Mouse (Mus musculus) hindbrain, embryonic 15.5 days (tissue): ENCODE data around the gene Gli1. TPM values are rescaled to one million over a fixed set of nuclear protein-coding genes. Genes with fewer than 3 reads are reported as not detected.

Source experiments
- ATAC-seq: fragments of 200-750 bp; cut with Nextera tagmentation; 2 replicates; pipeline ENCODE4 v1.8.0; 2017; ENCODE audit warnings: low read depth, moderate number of reproducible peaks, moderate TSS enrichment; ENCODE audit not compliant: low FRiP score
- H3K27ac ChIP-seq: fragments of 300-500 bp; sonication (generic); replicated peaks from 2 replicates; pipeline ENCODE4 v1.5.1; 2015; ENCODE audit warnings: mild to moderate bottlenecking, inconsistent platforms
- H3K27me3 ChIP-seq: fragments of 300-500 bp; sonication (generic); 2 replicates; pipeline ENCODE4 v1.6.1; 2015; ENCODE audit warnings: control low read depth, inconsistent platforms
- H3K36me3 ChIP-seq: fragments of 300-500 bp; sonication (generic); 2 replicates; pipeline ENCODE4 v1.6.1; 2015; ENCODE audit warnings: control low read depth, inconsistent platforms
- H3K4me1 ChIP-seq: fragments of 300-500 bp; sonication (generic); replicated peaks from 2 replicates; pipeline ENCODE4 v1.6.1; 2015; ENCODE audit warnings: control low read depth, inconsistent platforms
- H3K4me2 ChIP-seq: fragments of 300-500 bp; sonication (generic); 2 replicates; pipeline ENCODE4 v1.6.1; 2015; ENCODE audit warnings: moderate library complexity, mild to moderate bottlenecking, inconsistent platforms
- H3K4me3 ChIP-seq: fragments of 300-500 bp; sonication (generic); 2 replicates; pipeline ENCODE4 v1.5.1; 2015; ENCODE audit warnings: mild to moderate bottlenecking, inconsistent platforms
- H3K9ac ChIP-seq: fragments of 300-500 bp; sonication (generic); 2 replicates; pipeline ENCODE4 v1.6.1; 2015; ENCODE audit warnings: inconsistent platforms
- H3K9me3 ChIP-seq: fragments of 300-500 bp; sonication (generic); 2 replicates; pipeline ENCODE4 v1.6.1; 2016; ENCODE audit warnings: control low read depth, inconsistent platforms
- WGBS: fragments of 180-500 bp; shearing (Covaris S2); methylation state at CpG from one replicate; pipeline ENCODE4 v1.1.7; 2015; 5-methylcytosine and 5-hydroxymethylcytosine counted together
- polyA plus RNA-seq: library from polyadenylated mRNA; unstranded; fragments of >200 nt; fragmentation: Nextera tagmentation; extraction: Ambion mirVana; gene quantifications from 2 replicates; pipeline ENCODE4 v1.2.1, GENCODE M21; 2015

Gene Gli1
- polyA plus RNA-seq, 1 experiment from 2014 or later = 2.0 TPM

DNA sequence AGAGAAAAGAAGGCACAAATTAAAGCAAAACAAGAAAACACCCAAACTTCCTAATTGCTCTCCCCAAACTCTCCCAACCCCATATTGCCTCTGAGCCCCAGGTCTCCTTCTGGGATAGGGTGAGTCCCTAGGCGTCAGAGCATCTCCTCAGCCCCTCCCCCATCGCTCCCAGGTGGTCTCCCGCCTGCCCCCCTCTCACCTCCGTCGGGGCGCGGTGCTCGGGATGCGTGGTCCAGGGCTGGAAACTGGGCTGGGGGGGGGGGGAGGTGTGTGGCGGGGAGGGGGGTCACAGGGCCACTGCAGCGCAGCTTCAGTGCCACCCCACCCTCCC lies 449 bp downstream of the Gli1 start:
- no peaks in the 10 kb centered on the region for H3K36me3 ChIP-seq
- peak overlapping the region; percentile 36 for H3K4me3 ChIP-seq
- H3K4me1 ChIP-seq = peaks cover 34% of the 10 kb centered on the region
- H3K27ac ChIP-seq = no peak overlapping the region
- peaks cover 38% of the 10 kb centered on the region for H3K27me3 ChIP-seq
- H3K4me2 ChIP-seq = peak overlapping the region; percentile 66
- ATAC-seq = no peak
- H3K9ac ChIP-seq = no peak overlapping the region
- H3K9me3 ChIP-seq = no peaks in the 10 kb centered on the region
- WGBS = 0% methylated on average over 9 of the region's 11 CpGs

DNA sequence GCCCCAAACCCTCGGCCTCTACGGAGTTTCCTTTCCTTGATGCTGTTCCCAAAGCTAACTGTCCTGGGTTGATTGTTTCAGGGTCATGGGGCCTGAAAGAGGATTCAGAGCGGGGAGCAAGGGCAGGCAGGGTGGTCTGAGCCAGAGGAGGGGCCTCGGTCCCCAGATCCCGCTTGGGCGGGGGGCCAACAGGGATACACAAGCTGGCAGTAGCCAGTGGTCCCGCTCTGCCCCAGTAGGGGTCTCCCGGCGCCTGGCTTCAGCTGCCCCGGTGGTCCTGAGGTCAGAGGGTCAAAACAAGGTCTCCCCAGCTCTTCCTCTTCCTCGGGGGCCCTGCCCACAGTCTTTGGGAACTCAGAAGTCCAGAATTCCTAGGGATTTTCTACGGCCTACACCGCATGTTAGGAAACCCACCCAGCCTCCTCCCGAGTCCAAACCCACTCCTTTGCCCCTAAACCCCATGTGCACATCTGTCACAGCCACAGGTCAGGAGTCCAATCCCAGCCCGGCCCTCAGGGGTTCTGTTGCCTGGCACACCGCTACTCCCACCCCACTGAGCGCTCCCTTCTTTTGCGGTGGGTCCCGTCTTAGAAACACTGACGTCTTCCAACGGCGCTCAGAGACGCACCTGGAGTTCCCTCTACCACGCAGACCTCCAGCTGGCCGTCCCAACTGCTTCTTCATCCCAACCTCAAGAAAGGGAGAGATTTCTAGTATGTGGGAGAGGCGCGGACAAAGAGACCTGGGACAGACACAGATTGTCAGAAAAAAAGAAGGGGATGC lies 1.0 kb downstream of the Gli1 start:
- WGBS = under 1% methylated on average over 27 of the region's 27 CpGs
- ATAC-seq = no peak
- Histone ChIP-seq H3K4me1 (peaks cover 34% of the 10 kb centered on the region), H3K4me2 (peak overlapping the region; percentile 66), H3K9me3 (no peaks in the 10 kb centered on the region), H3K27me3 (peaks cover 38% of the 10 kb centered on the region), H3K36me3 (no peaks in the 10 kb centered on the region), H3K4me3 (peak overlapping the region; percentile 36), H3K9ac (no peak overlapping the region), H3K27ac (0 out of 2 replicates have a peak overlapping the region, but pooled peaks have one; percentile 28)

DNA sequence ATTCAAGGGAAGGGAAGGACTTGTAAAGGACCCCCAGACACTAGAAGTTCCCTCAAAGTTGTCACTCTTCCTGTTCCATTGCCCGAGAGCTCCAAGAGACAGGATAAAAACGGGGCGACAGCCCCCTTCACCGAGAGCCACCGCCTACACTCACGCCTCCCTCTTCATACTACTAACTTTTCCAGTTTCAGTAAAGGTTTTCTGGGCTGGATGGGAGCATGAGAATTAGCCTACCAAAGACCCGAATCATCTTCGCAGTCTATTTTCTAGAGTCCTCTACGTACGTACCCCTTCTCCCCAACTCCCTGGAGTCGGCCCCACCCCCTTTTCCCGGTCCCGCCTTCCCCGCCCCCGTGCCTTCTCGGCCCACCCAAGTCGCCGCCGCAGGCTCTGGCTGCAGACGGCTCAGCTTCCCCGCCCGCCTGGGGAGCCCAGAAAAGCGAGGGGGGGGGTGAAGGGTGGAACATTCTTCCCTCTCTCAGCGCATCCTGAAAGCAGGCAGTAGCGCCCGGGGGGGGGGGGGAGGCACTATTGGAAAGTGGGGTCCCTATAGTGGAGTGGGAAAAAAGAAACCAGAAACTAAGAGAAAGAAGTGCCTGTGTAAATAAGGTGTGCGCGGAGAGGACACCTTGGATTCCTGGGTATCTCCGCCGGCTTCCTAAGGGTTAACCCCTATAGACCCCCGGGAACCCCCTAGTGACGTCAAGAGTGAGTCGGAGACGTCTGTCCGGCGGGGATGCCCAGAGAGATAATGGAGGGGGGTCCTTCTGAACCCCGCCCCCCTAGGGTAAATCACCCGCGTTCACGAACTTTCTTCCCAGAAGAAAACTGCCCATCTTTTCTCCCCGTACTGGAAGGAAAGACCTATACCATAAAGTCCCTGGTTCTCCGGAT lies 1.8 kb downstream of the Gli1 start:
- Histone ChIP-seq H3K27me3 (peaks cover 38% of the 10 kb centered on the region), H3K9ac (no peak overlapping the region), H3K4me1 (peaks cover 34% of the 10 kb centered on the region), H3K27ac (peak overlapping the region; percentile 66), H3K36me3 (no peaks in the 10 kb centered on the region), H3K4me3 (peak overlapping the region; percentile 36), H3K9me3 (no peaks in the 10 kb centered on the region), H3K4me2 (peak overlapping the region; percentile 66)
- no peak for ATAC-seq
- under 1% methylated on average over 40 of the region's 42 CpGs for WGBS

DNA sequence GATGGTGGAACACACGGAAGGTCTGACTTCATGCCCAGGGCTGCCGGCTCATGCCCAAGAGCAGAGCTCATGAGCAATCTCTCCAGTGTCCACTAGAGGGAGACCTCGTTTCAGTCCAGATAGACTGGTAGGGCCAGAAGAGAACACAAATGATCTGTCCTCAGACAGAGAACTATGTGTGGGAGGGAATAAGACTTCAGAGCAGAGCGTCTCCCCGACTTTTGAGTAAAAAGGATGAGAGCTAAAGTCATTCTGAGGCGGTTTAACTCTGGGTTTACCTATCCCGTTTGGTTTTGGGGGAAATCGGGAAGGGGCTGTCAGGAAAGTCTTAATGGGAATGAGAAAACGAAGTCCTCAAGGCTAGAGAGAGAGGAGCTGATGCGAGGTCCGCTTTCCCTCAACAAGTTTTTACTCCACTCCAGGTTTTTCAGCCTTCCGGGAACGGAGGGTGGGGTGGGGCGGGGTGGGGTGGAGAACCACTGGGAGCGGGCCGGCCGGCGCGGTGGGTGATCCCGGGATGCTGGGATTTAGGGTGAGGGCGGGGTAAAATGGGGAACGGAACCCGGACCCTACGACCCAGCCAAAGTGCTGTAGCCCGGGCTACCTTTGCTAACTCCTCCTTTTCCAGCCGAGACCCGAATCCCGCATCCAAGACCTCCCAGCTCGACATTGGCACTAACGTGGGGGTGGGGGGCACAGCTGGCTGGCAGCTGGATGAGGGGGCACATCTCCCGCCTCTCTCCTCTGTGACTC lies 2.7 kb downstream of the Gli1 start:
- Histone ChIP-seq H3K36me3 (no peaks in the 10 kb centered on the region), H3K4me3 (peak overlapping the region; percentile 36), H3K9me3 (no peaks in the 10 kb centered on the region), H3K9ac (no peak overlapping the region), H3K27me3 (peaks cover 38% of the 10 kb centered on the region), H3K4me1 (peaks cover 34% of the 10 kb centered on the region), H3K4me2 (peak overlapping the region; percentile 66), H3K27ac (peak overlapping the region; percentile 66)
- peak; percentile 83 for ATAC-seq
- under 1% methylated on average over 31 of the region's 31 CpGs for WGBS

DNA sequence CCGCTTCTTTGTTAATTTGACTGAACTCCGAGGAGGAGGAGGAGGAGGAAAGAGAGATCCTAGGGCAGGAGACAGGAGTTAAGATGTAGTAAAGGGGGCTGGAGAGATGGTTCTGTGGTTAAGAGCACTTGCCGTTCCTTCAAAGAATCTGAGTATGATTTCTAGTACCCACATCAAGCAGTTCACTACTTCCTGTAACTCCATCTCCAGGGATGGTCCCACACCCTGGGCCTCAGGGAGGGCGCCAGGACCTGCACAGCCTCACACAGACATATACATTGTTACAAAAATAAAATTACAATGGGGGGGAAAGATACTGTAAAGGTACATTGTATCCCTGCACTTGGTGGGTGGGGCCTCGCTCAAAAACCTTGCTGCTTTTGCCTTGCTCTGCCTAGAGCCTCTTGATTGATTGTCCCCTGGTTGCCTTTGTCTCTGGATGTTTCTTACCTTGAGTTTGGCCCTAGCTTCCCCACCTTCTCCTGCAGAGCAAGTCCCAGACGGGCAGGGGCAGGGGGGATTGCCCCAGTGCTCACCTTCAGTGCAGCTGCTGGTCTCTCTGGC lies 4.2 kb downstream of the Gli1 start:
- H3K9ac ChIP-seq = no peak overlapping the region
- no peaks in the 10 kb centered on the region for H3K36me3 ChIP-seq
- no peak for ATAC-seq
- no peak overlapping the region for H3K27ac ChIP-seq
- 77% methylated on average over 6 of the region's 6 CpGs for WGBS
- no peak overlapping the region for H3K4me2 ChIP-seq
- H3K27me3 ChIP-seq = peaks cover 34% of the 10 kb centered on the region
- no peaks in the 10 kb centered on the region for H3K9me3 ChIP-seq
- H3K4me3 ChIP-seq = no peak overlapping the region
- peaks cover 34% of the 10 kb centered on the region for H3K4me1 ChIP-seq

DNA sequence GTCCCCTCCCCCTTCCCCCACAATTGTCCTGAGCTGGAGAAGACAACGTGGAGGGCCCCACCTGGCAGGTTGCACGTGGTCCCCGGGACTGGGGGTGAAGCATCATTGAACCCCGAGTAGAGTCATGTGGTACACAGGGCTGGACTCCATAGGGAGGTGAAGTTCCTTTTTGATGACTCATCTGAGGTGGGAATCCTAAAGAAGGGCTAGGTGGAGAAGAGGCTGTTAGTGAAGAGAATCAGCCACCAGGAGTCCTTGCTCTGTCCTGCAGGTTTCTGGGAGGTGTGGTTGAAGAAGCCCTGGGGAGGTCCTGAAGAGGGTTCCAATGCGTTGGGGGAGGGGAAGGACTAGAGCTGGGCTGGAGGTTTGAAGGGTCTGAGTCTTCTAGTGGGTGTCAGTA lies 4.8 kb downstream of the Gli1 start:
- no peaks in the 10 kb centered on the region for H3K36me3 ChIP-seq
- no peak for ATAC-seq
- H3K4me2 ChIP-seq = no peak overlapping the region
- peaks cover 31% of the 10 kb centered on the region for H3K27me3 ChIP-seq
- WGBS = 70% methylated on average over 5 of the region's 5 CpGs
- no peak overlapping the region for H3K27ac ChIP-seq
- H3K9me3 ChIP-seq = no peaks in the 10 kb centered on the region
- H3K4me3 ChIP-seq = no peak overlapping the region
- H3K9ac ChIP-seq = no peak overlapping the region
- peaks cover 27% of the 10 kb centered on the region for H3K4me1 ChIP-seq

DNA sequence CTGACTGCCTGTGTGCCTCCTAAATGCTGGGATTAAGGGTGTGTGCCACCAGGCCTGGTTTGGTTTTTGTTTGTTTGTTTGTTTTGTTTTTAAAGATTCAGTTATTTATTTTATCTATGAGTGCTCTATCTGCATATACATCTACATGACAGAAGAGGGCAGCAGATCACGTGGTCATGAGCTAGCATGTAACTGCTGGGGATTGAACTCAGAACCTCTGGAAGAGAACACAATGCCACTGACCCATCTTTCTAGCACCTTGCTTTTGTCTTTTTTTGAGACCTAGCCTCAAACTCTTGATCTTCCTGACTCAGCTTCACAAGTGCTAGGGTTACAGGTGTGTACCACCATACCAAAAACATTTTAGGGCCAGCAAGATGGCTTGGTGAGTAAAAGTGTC lies 6.5 kb downstream of the Gli1 start:
- no peak overlapping the region for H3K27ac ChIP-seq
- 58% methylated on average over 1 of the region's 1 CpGs for WGBS
- peaks cover 20% of the 10 kb centered on the region for H3K27me3 ChIP-seq

DNA sequence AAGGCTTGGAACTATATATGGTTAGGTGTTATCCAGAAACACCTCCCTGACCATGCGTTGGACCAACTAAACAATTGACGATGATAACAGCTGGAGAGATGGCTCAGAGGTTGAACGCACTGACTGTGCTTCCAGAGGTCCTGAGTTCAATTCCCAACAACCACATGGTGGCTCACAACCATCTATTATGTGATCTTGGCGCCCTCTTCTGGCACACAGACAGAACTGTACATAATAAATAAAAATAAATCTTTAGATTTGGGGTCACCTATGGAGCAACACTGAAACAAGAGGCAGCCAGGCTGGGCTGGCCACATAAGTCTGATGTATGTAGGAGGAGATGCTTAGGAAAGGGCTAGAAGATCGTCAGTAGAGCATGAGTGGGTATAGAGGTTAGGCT lies 8.6 kb downstream of the Gli1 start:
- Histone ChIP-seq H3K4me1 (no peaks in the 10 kb centered on the region), H3K4me3 (no peak overlapping the region), H3K9ac (no peak overlapping the region), H3K9me3 (no peaks in the 10 kb centered on the region), H3K27me3 (peaks cover 29% of the 10 kb centered on the region), H3K27ac (no peak overlapping the region), H3K4me2 (no peak overlapping the region), H3K36me3 (no peaks in the 10 kb centered on the region)
- ATAC-seq = no peak
- 67% methylated on average over 5 of the region's 5 CpGs for WGBS

More for the DNA sequence above, 6.5 kb downstream of the Gli1 start:
- no peaks in the 10 kb centered on the region for H3K9me3 ChIP-seq
- H3K9ac ChIP-seq = no peak overlapping the region
- ATAC-seq = no peak
- H3K4me2 ChIP-seq = no peak overlapping the region
- H3K36me3 ChIP-seq = no peaks in the 10 kb centered on the region
- H3K4me1 ChIP-seq = peaks cover 14% of the 10 kb centered on the region
- no peak overlapping the region for H3K4me3 ChIP-seq

DNA sequence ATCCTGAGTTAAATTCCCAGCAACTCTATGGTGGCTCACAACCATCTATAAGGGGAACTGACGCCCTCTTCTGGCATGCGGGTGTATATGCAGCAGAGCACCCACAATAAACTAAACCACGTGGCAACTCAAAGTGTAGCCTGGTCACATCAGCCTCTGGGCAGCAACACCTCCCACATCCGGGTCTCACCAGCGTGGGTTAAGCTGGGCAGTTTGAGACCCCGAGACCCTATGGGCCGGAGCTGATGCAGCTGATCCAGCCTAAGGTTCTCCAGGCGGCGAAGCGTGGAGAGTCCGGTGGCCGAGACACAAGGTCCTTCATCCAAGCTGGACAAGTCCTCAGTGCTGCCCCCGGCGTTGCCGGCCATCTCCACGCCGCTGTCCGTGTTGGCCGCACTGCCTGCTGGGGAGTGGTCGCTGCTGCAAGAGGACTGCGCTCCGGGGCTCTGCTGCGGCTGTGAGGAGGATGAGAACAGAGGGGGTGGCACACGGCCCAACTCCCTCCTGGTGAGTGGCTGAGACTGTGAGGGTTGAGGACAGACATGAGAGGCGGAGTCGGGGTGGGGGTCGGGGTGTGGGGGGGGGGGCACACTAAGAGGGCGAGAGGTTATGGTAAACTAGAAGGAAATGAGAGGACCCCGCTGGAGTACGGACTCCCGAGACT lies 9.4 kb downstream of the Gli1 start:
- H3K9ac ChIP-seq = no peak overlapping the region
- H3K4me3 ChIP-seq = peak overlapping the region; percentile 22; the same call in 1 of the 2 replicates
- peak; percentile 28; the same call in 1 of the 2 replicates for ATAC-seq
- H3K27me3 ChIP-seq = peaks cover 36% of the 10 kb centered on the region
- no peak overlapping the region for H3K27ac ChIP-seq
- no peaks in the 10 kb centered on the region for H3K4me1 ChIP-seq
- no peaks in the 10 kb centered on the region for H3K9me3 ChIP-seq
- H3K4me2 ChIP-seq = peak overlapping the region; percentile 50
- 41% methylated on average over 31 of the region's 31 CpGs for WGBS
- no peaks in the 10 kb centered on the region for H3K36me3 ChIP-seq

DNA sequence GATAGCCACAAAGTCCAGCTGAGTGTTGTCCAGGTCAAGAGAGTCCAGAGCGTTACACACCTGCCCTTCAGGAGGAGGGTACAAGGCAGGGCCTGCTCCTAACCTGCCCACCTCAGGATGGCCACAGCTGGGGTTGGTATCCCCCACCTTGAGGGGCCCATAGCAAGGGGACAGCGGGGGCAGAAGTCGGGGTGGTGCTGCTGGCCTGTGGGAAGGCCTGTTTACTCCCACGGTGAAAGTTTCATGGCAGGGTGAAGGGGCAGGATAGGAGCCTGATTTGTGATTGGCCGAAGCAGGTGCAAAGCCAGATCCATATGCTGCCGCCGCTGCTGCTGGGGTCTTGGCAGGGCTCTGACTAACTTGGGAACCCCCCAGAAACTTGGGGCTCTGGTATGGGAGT lies 11.6 kb downstream of the Gli1 start:
- Histone ChIP-seq H3K9me3 (no peaks in the 10 kb centered on the region), H3K27me3 (peaks cover 53% of the 10 kb centered on the region), H3K4me2 (no peak overlapping the region), H3K9ac (no peak overlapping the region), H3K36me3 (no peaks in the 10 kb centered on the region), H3K27ac (no peak overlapping the region), H3K4me1 (peaks cover 14% of the 10 kb centered on the region), H3K4me3 (no peak overlapping the region)
- no peak for ATAC-seq
- WGBS = 81% methylated on average over 7 of the region's 7 CpGs

DNA sequence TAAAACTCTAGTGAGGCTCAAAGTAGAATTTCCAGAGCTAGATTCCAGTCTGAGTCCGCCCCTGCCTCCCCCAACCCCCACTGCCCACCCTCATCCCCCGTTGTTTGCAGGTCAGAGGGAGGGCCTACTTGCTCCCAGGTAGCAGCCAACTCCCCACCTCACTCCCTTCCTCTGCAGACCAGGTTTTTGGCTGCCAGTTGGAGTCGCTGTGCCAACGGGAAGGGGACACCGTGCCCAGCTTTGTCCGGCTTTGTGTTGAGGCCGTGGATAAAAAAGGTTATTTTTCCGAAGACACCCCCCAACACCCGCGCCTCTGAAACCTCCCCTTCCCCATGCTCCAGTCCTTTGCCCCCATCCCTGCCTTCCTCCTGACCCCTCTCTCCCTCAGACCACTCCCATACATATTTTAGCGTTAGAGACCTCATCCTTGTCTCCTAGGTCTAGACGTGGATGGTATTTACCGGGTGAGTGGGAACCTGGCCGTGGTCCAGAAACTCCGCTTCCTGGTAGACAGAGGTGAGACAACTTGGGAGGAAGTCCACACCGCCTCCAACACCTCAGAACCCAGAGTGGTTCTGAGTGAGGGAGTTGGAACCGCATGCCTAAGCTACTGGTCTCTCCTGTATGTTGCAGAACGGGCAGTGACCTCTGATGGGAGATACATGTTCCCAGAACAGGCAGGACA lies 14.2 kb downstream of the Gli1 start:
- WGBS = 46% methylated on average over 18 of the region's 18 CpGs
- no peak overlapping the region for H3K27ac ChIP-seq
- peaks cover 14% of the 10 kb centered on the region for H3K4me1 ChIP-seq
- no peaks in the 10 kb centered on the region for H3K9me3 ChIP-seq
- H3K36me3 ChIP-seq = no peaks in the 10 kb centered on the region
- H3K4me3 ChIP-seq = no peak overlapping the region
- no peak overlapping the region for H3K4me2 ChIP-seq
- no peak for ATAC-seq
- H3K27me3 ChIP-seq = peaks cover 76% of the 10 kb centered on the region
- H3K9ac ChIP-seq = no peak overlapping the region
